Comparison of ENCODE assay signal across 19 mouse cellular contexts in genomic region chr4:31757126-31757525, GRCm38 (mm10).
"Had no signal": no experiment of that assay in that cellular context is flagged by ENCODE, and none has a peak within 500 bp of the region (broad histone marks: within the 10 kb centered on the region; RNA-seq: fewer than 3 reads in every experiment).

No protein-coding gene starts in this region.

- H3K4me1 ChIP-seq: intestine, embryonic 15.5 days; liver, embryonic 13.5 days; megakaryocyte, embryonic 14.5 days; midbrain, embryonic 13.5 days; neural tube, embryonic 13.5 days had no signal

- H3K36me3 ChIP-seq: intestine, embryonic 15.5 days; liver, embryonic 13.5 days; midbrain, embryonic 10.5 days; midbrain, embryonic 13.5 days; neural tube, embryonic 13.5 days; stomach, embryonic 15.5 days had no signal

- H3K4me3 ChIP-seq: intestine, embryonic 15.5 days; liver, embryonic 13.5 days; megakaryocyte, embryonic 14.5 days; midbrain, embryonic 10.5 days; midbrain, embryonic 13.5 days; myocyte; neural tube, embryonic 13.5 days; stomach, embryonic 15.5 days had no signal

- ATAC-seq: intestine, embryonic 15.5 days; midbrain, embryonic 13.5 days; midbrain, embryonic 16.5 days had no signal

- H3K9me3 ChIP-seq: intestine, embryonic 15.5 days; liver, embryonic 13.5 days; midbrain, embryonic 10.5 days; midbrain, embryonic 13.5 days; neural tube, embryonic 13.5 days; stomach, embryonic 15.5 days had no signal

- H3K27me3 ChIP-seq: intestine, embryonic 15.5 days; liver, embryonic 13.5 days; megakaryocyte, embryonic 14.5 days; midbrain, embryonic 13.5 days; neural tube, embryonic 13.5 days; stomach, embryonic 15.5 days had no signal

- H3K4me2 ChIP-seq: intestine, embryonic 15.5 days; liver, embryonic 13.5 days; midbrain, embryonic 13.5 days; neural tube, embryonic 13.5 days; stomach, embryonic 15.5 days had no signal

- H3K27ac ChIP-seq: intestine, embryonic 15.5 days; liver, embryonic 13.5 days; midbrain, embryonic 10.5 days; midbrain, embryonic 13.5 days; neural tube, embryonic 13.5 days; stomach, embryonic 15.5 days had no signal

- DNase-seq: kidney, adult 11 months; kidney, adult 8-10 months; kidney, postnatal 10 days; kidney, postnatal 4 days; left cerebral cortex, postnatal 4 days; liver, embryonic 13.5 days; lung, adult 2 months; retina, postnatal 1 day; right cerebral cortex, postnatal 25 days; spleen, adult 18-20 months; thymus, postnatal 25 days had no signal

- H3K9ac ChIP-seq: intestine, embryonic 15.5 days; liver, embryonic 13.5 days; midbrain, embryonic 13.5 days; neural tube, embryonic 13.5 days; stomach, embryonic 15.5 days had no signal
